Mouse (Mus musculus) ES-Bruce4 (cell line): ENCODE measurements at regions not wholly inside any gene's neighbourhood (a gene's known extent, or its start where the extent isn't known, plus 50 kb on each side); places are given as distances from the start of the nearest gene placed in this dataset.

Experiments used
- H3K27ac ChIP-seq: 2 replicates; pipeline ENCODE4 v1.5.1; 2012; ENCODE audit warnings: low read length, inconsistent platforms; ENCODE audit not compliant: insufficient read depth
- H3K27me3 ChIP-seq: 2 replicates; pipeline ENCODE4 v1.6.1; 2012; ENCODE audit warnings: mild to moderate bottlenecking, low read length, inconsistent platforms; ENCODE audit not compliant: control insufficient read depth, poor library complexity, insufficient read depth, severe bottlenecking
- H3K36me3 ChIP-seq: 2 replicates; pipeline ENCODE4 v1.6.1; 2012; ENCODE audit warnings: inconsistent platforms, mild to moderate bottlenecking, low read length, moderate library complexity; ENCODE audit not compliant: control insufficient read depth, poor library complexity, insufficient read depth, severe bottlenecking
- H3K4me1 ChIP-seq: one replicate; pipeline ENCODE4 v1.8.1; 2011; ENCODE audit warnings: low read length; ENCODE audit not compliant: control insufficient read depth, insufficient read depth
- H3K4me3 ChIP-seq: 2 replicates; pipeline ENCODE4 v1.5.1; 2011; ENCODE audit warnings: low read depth, mild to moderate bottlenecking, low read length
- H3K9ac ChIP-seq: 2 replicates; pipeline ENCODE4 v1.6.1; 2012; ENCODE audit warnings: low read depth, mild to moderate bottlenecking, inconsistent platforms; ENCODE audit not compliant: poor library complexity, severe bottlenecking
- H3K9me3 ChIP-seq: replicated peaks from 2 replicates; pipeline ENCODE4 v1.6.1; 2012; ENCODE audit warnings: mild to moderate bottlenecking, low read length, inconsistent platforms; ENCODE audit not compliant: control insufficient read depth, poor library complexity, insufficient read depth, severe bottlenecking
- CTCF ChIP-seq: IDR thresholded peaks from one replicate; pipeline ENCODE4 v1.8.1; 2011; ENCODE audit warnings: low read depth, low read length
- EP300 ChIP-seq: IDR thresholded peaks from 2 replicates; pipeline ENCODE4 v1.6.1; 2011; ENCODE audit warnings: low read depth, low read length; ENCODE audit not compliant: insufficient read depth
- POLR2A ChIP-seq: IDR thresholded peaks from one replicate; pipeline ENCODE4 v1.8.1; 2011; ENCODE audit warnings: low read length; ENCODE audit not compliant: insufficient read depth

DNA sequence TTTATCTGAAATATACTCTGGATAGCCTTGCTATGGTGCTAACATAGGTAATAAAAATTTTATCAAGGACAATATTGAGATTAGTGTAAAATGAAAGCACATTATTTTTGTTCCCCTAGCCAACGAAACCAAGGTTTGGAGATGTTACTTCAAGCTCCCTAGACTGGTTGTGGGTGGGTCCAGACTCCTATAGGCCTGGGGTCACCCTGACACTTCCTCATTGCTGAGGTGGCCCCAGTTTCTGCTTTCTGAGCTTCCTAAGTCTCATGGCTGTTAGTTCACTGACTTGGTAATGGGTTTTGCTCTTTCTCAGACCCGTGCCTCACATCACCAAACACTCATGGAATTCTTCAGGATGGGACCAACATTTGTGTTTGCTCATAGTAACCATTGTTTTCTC lies 49.9 kb upstream of the Dkk2 start:
- no peaks in the 10 kb centered on the region for H3K36me3 ChIP-seq
- no peak overlapping the region for H3K9ac ChIP-seq
- no peak overlapping the region for H3K4me3 ChIP-seq
- no peak overlapping the region for H3K27ac ChIP-seq
- no peaks in the 10 kb centered on the region for H3K9me3 ChIP-seq
- no peaks in the 10 kb centered on the region for H3K27me3 ChIP-seq
- TF ChIP-seq CTCF (no peak), EP300 (no peak), POLR2A (no peak)
- no peaks in the 10 kb centered on the region for H3K4me1 ChIP-seq
